Mouse (Mus musculus) liver, embryonic 14.5 days (tissue): Measurements from ENCODE around the gene Stambp. TPM values are rescaled to one million over a fixed set of nuclear protein-coding genes. Genes with fewer than 3 reads are reported as not detected.
"Not testable (repeated sequence)": the region's sequence is repeated elsewhere in the genome, so short reads cannot be mapped to it uniquely, and the experiment has no call there.

Source experiments
- ATAC-seq: fragments of 200-750 bp; cut with Nextera tagmentation; 2 replicates; pipeline ENCODE4 v1.8.0; 2017; ENCODE audit warnings: moderate number of reproducible peaks, mild to moderate bottlenecking, moderate library complexity; ENCODE audit not compliant: insufficient read depth
- DNase-seq, 3 experiments: peaks; one replicate each; pipeline ENCODE4 v3.0.0-alpha.2; 2012 to 2013; ENCODE audit warnings: low read depth in 3 of 3, low spot score in 3 of 3
- H3K27ac ChIP-seq: fragments of 300-500 bp; sonication (generic); 2 replicates; pipeline ENCODE4 v1.5.1; 2014; ENCODE audit warnings: moderate library complexity, mild to moderate bottlenecking, control low read depth, inconsistent platforms
- H3K27me3 ChIP-seq: fragments of 300-500 bp; sonication (generic); 2 replicates; pipeline ENCODE4 v1.6.1; 2014; ENCODE audit warnings: mild to moderate bottlenecking, low read length, moderate library complexity; ENCODE audit not compliant: control insufficient read depth, insufficient read depth
- H3K36me3 ChIP-seq: fragments of 300-500 bp; sonication (generic); replicated peaks from 2 replicates; pipeline ENCODE4 v1.6.1; 2014; ENCODE audit warnings: low read depth; ENCODE audit not compliant: control insufficient read depth, insufficient read depth
- H3K4me1 ChIP-seq, 2 experiments: fragments of 200-500 bp in 1 of 2; fragments of 300-500 bp in 1 of 2; sonication (generic) in 1 of 2; replicated peaks; 2 replicates each; pipeline ENCODE4 v1.6.1; 2012 to 2014; ENCODE audit warnings: antibody characterized with exemption in 1 of 2, inconsistent platforms in 1 of 2, low read length in 1 of 2; ENCODE audit not compliant: control insufficient read depth in 2 of 2, insufficient read depth in 2 of 2
- H3K4me2 ChIP-seq: fragments of 300-500 bp; sonication (generic); 2 replicates; pipeline ENCODE4 v1.6.1; 2014; ENCODE audit warnings: low read depth, mild to moderate bottlenecking, control low read depth, moderate library complexity
- H3K4me3 ChIP-seq, 2 experiments: fragments of 200-500 bp in 1 of 2; fragments of 300-500 bp in 1 of 2; sonication (generic) in 1 of 2; 2 replicates each; pipeline ENCODE4 v1.5.1; 2012 to 2014; ENCODE audit warnings: low read depth in 2 of 2, low read length in 2 of 2, mild to moderate bottlenecking in 2 of 2, control low read depth in 1 of 2, inconsistent platforms in 1 of 2, moderate library complexity in 1 of 2; ENCODE audit not compliant: insufficient read depth in 1 of 2
- H3K9ac ChIP-seq: fragments of 300-500 bp; sonication (generic); replicated peaks from 2 replicates; pipeline ENCODE4 v1.6.1; 2014; ENCODE audit warnings: mild to moderate bottlenecking, control low read depth, moderate library complexity
- H3K9me3 ChIP-seq: fragments of 300-500 bp; sonication (generic); 2 replicates; pipeline ENCODE4 v1.6.1; 2016; ENCODE audit warnings: low read length, mixed read lengths; ENCODE audit not compliant: control insufficient read depth
- CTCF ChIP-seq: IDR thresholded peaks from 2 replicates; pipeline ENCODE4 v1.5.1; 2016; ENCODE audit warnings: antibody characterized with exemption, low read depth, control low read depth
- EP300 ChIP-seq: IDR thresholded peaks from 2 replicates; pipeline ENCODE4 v1.6.1; 2016; ENCODE audit warnings: antibody characterized with exemption, low read depth
- WGBS: fragments of 180-500 bp; shearing (Covaris S2); extraction: QIAGEN DNeasy Blood & Tissue Kit; methylation state at CpG from one replicate; pipeline ENCODE4 v1.1.7; 2014; ENCODE audit not compliant: insufficient replicate concordance; 5-methylcytosine and 5-hydroxymethylcytosine counted together
- polyA plus RNA-seq, 2 experiments: library from polyadenylated mRNA; depleted of rRNA in 1 of 2; stranded (reverse) in 1 of 2; unstranded in 1 of 2; fragments of >200 nt; fragmentation: Nextera tagmentation in 1 of 2; extraction: Ambion mirVana in 1 of 2; gene quantifications; 2 replicates each; pipeline versions ENCODE4 v1.2.1 to v1.2.3; 2012 to 2014

Gene Stambp
- polyA plus RNA-seq, 2 experiments: 6.2 to 9.9 TPM

GRCm38 (mm10) chr6:83595035-83595434 is 22.5 kb upstream of the Stambp start:
- Histone ChIP-seq H3K27ac (no peak overlapping the region), H3K36me3 (no peaks in the 10 kb centered on the region), H3K4me1 (no peaks in the 10 kb centered on the region), H3K27me3 (no peaks in the 10 kb centered on the region), H3K4me3 (no peak overlapping the region), H3K9me3 (no peaks in the 10 kb centered on the region), H3K4me2 (no peak overlapping the region), H3K9ac (no peak overlapping the region)
- TF ChIP-seq EP300 (no peak), CTCF (no peak)
- 58% methylated on average over 2 of the region's 2 CpGs for WGBS
- DNase-seq (no peak), ATAC-seq (no peak)

- TF ChIP-seq CTCF (no peak), EP300 (no peak)
- no peak for DNase-seq
- Histone ChIP-seq H3K27me3 (no peaks in the 10 kb centered on the region), H3K4me1 (no peaks in the 10 kb centered on the region), H3K27ac (no peak overlapping the region), H3K4me3 (no peak overlapping the region), H3K4me2 (no peak overlapping the region), H3K9me3 (no peaks in the 10 kb centered on the region), H3K9ac (no peak overlapping the region), H3K36me3 (no peaks in the 10 kb centered on the region)
- no peak for ATAC-seq
- 61% methylated on average over 7 of the region's 7 CpGs for WGBS
These were observed 21.4 kb upstream of the Stambp start for GRCm38 (mm10) chr6:83593896-83594295.

- Histone ChIP-seq H3K4me3 (no peak overlapping the region), H3K9ac (no peak overlapping the region), H3K4me2 (no peak overlapping the region), H3K36me3 (no peaks in the 10 kb centered on the region), H3K4me1 (no peaks in the 10 kb centered on the region), H3K27ac (no peak overlapping the region), H3K27me3 (no peaks in the 10 kb centered on the region), H3K9me3 (no peaks in the 10 kb centered on the region)
- DNase-seq: no peak
- 53% methylated on average over 8 of the region's 8 CpGs for WGBS
- ATAC-seq: no peak
- TF ChIP-seq EP300 (no peak), CTCF (no peak)
These were observed 19.5 kb upstream of the Stambp start for GRCm38 (mm10) chr6:83592051-83592450.

GRCm38 (mm10) chr6:83590301-83590700 is 17.8 kb upstream of the Stambp start:
- TF ChIP-seq EP300 (no peak), CTCF (no peak)
- H3K4me2 ChIP-seq: no peak overlapping the region
- H3K36me3 ChIP-seq: no peaks in the 10 kb centered on the region
- DNase-seq (no peak), ATAC-seq (no peak)
- WGBS: 65% methylated on average over 3 of the region's 3 CpGs
- no peaks in the 10 kb centered on the region for H3K4me1 ChIP-seq
- H3K27ac ChIP-seq: no peak overlapping the region
- H3K9ac ChIP-seq: no peak overlapping the region
- H3K9me3 ChIP-seq: no peaks in the 10 kb centered on the region
- H3K27me3 ChIP-seq: no peaks in the 10 kb centered on the region
- H3K4me3 ChIP-seq: no peak overlapping the region

- DNase-seq: not testable (repeated sequence)
These were observed 14.7 kb upstream of the Stambp start for GRCm38 (mm10) chr6:83587191-83587590.

DNA sequence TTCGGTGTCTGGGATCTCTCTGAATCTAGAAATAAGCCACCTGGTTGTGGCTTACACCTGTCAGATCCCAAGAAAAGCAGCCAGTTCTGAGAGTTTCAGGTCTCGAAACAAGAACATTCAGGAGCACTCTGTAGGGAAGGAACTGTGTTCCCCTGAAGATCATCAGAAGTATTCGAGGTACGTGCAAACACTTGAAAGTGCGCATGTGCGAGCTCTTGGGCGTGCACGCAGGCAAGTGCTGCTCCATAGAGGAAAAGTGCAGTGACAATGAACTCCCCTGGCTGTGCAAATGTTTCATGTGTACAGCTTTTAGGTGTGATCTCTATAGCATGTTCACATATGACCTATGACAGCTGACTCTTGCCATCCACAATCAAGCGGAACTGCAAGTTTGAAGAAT is 12.8 kb upstream of the Stambp start:
- not testable (repeated sequence) for H3K4me1 ChIP-seq, H3K4me3 ChIP-seq, ATAC-seq, H3K27me3 ChIP-seq, H3K27ac ChIP-seq, DNase-seq, H3K9me3 ChIP-seq, H3K4me2 ChIP-seq, H3K36me3 ChIP-seq, H3K9ac ChIP-seq
- 81% methylated on average over 9 of the region's 9 CpGs for WGBS

More at GRCm38 (mm10) chr6:83587191-83587590, 14.7 kb upstream of the Stambp start:
- WGBS: 61% methylated on average over 8 of the region's 8 CpGs
- not testable (repeated sequence) for H3K4me2 ChIP-seq, H3K4me3 ChIP-seq, H3K4me1 ChIP-seq, H3K27me3 ChIP-seq, ATAC-seq, H3K9ac ChIP-seq, H3K27ac ChIP-seq, H3K36me3 ChIP-seq, H3K9me3 ChIP-seq
